Mouse (Mus musculus) small intestine, adult 2 months (tissue): ENCODE data around the gene Phactr1. TPM values are rescaled to one million over a fixed set of nuclear protein-coding genes. Genes with fewer than 3 reads are reported as not detected.

Experiments
- H3K27ac ChIP-seq: fragments of 200-500 bp; 2 replicates; pipeline ENCODE4 v1.5.1; 2012; ENCODE audit warnings: low read depth, low read length, control low read depth, inconsistent platforms; ENCODE audit not compliant: insufficient read depth
- H3K27me3 ChIP-seq: fragments of 200-500 bp; 2 replicates; pipeline ENCODE4 v1.6.1; 2012; ENCODE audit warnings: mild to moderate bottlenecking, moderate library complexity, low read length, inconsistent platforms; ENCODE audit not compliant: control insufficient read depth, insufficient read depth
- H3K36me3 ChIP-seq: fragments of 200-500 bp; 2 replicates; pipeline ENCODE4 v1.6.1; 2012; ENCODE audit warnings: mild to moderate bottlenecking, low read length, control low read depth, inconsistent platforms; ENCODE audit not compliant: control insufficient read depth, insufficient read depth
- H3K4me1 ChIP-seq: fragments of 200-500 bp; 2 replicates; pipeline ENCODE4 v1.6.1; 2012; ENCODE audit warnings: low read length, inconsistent platforms, mixed read lengths; ENCODE audit not compliant: control insufficient read depth, insufficient read depth, insufficient read length
- H3K4me3 ChIP-seq: fragments of 200-500 bp; 2 replicates; pipeline ENCODE4 v1.5.1; 2012; ENCODE audit warnings: low read depth, mild to moderate bottlenecking, control low read depth, inconsistent platforms, low read length, moderate library complexity
- CTCF ChIP-seq: fragments of 200-500 bp; IDR thresholded peaks from 2 replicates; pipeline ENCODE4 v1.5.1; 2012; ENCODE audit warnings: low read depth, mild to moderate bottlenecking, control low read depth, inconsistent platforms, low read length, moderate library complexity, mixed read lengths; ENCODE audit not compliant: insufficient replicate concordance, insufficient read length; ENCODE audit errors: extremely low read depth
- POLR2A ChIP-seq: fragments of 200-500 bp; IDR thresholded peaks from 2 replicates; pipeline ENCODE4 v1.6.1; 2012; ENCODE audit warnings: low read depth, mild to moderate bottlenecking, control low read depth, inconsistent platforms, low read length, moderate library complexity
- WGBS: fragments of 180-500 bp; shearing (Covaris S2); methylation state at CpG from one replicate; pipeline ENCODE4 v1.1.7; 2018; 5-methylcytosine and 5-hydroxymethylcytosine counted together
- polyA plus RNA-seq: library from polyadenylated mRNA; depleted of rRNA; stranded (reverse); fragments of >200 nt; gene quantifications from 2 replicates; pipeline ENCODE4 v1.2.3, GENCODE M21; 2012

The Phactr1 gene
- polyA plus RNA-seq, 1 experiment, result 0.43 TPM

GRCm38 (mm10) chr13:42866162-42866941, 185.9 kb downstream of the Phactr1 start:
- no peak overlapping the region for H3K27ac ChIP-seq
- 0 out of 2 replicates have a peak, but pooled peaks cover 3% of the 10 kb centered on the region for H3K4me1 ChIP-seq
- peak overlapping the region; percentile 72 for H3K4me3 ChIP-seq
- no peak for TF ChIP-seq CTCF
- TF ChIP-seq POLR2A, result no peak
- H3K27me3 ChIP-seq, result no peaks in the 10 kb centered on the region
- no peaks in the 10 kb centered on the region for H3K36me3 ChIP-seq
- WGBS, result 5% methylated on average over 21 of the region's 21 CpGs

- TF ChIP-seq CTCF (no peak), POLR2A (no peak)
- 0 out of 2 replicates have a peak, but pooled peaks cover 3% of the 10 kb centered on the region for H3K4me1 ChIP-seq
- H3K4me3 ChIP-seq, result peak overlapping the region; percentile 20; the same call in 1 of the 2 replicates
- no peak overlapping the region for H3K27ac ChIP-seq
- no peaks in the 10 kb centered on the region for H3K36me3 ChIP-seq
- 18% methylated on average over 6 of the region's 6 CpGs for WGBS
- H3K27me3 ChIP-seq, result no peaks in the 10 kb centered on the region
Measured at GRCm38 (mm10) chr13:42867026-42867425, 186.6 kb downstream of the Phactr1 start.

- no peaks in the 10 kb centered on the region for H3K27me3 ChIP-seq
- no peaks in the 10 kb centered on the region for H3K36me3 ChIP-seq
Measured at GRCm38 (mm10) chr13:42872125-42872524, 191.7 kb downstream of the Phactr1 start.

GRCm38 (mm10) chr13:42878346-42878745, 197.9 kb downstream of the Phactr1 start:
- no peaks in the 10 kb centered on the region for H3K27me3 ChIP-seq
- no peak overlapping the region for H3K27ac ChIP-seq
- no peak for TF ChIP-seq POLR2A
- no peak for TF ChIP-seq CTCF
- no peaks in the 10 kb centered on the region for H3K4me1 ChIP-seq
- H3K36me3 ChIP-seq, result no peaks in the 10 kb centered on the region
- no peak overlapping the region for H3K4me3 ChIP-seq
- WGBS, result 44% methylated on average over 2 of the region's 2 CpGs

More at GRCm38 (mm10) chr13:42872125-42872524, 191.7 kb downstream of the Phactr1 start:
- WGBS, result 39% methylated on average over 1 of the region's 1 CpGs
- Histone ChIP-seq H3K4me1 (no peaks in the 10 kb centered on the region), H3K4me3 (no peak overlapping the region), H3K27ac (no peak overlapping the region)
- no peak for TF ChIP-seq POLR2A
- TF ChIP-seq CTCF, result no peak

- no peaks in the 10 kb centered on the region for H3K36me3 ChIP-seq
- WGBS, result 37% methylated on average over 14 of the region's 14 CpGs
- H3K27ac ChIP-seq, result peak overlapping the region; percentile 16; the same call in 1 of the 2 replicates
- H3K4me1 ChIP-seq, result no peaks in the 10 kb centered on the region; the same call in 1 of the 2 replicates
- 0 out of 2 replicates have a peak overlapping the region, but pooled peaks have one; percentile 1 for H3K4me3 ChIP-seq
- no peak for TF ChIP-seq CTCF
- no peak for TF ChIP-seq POLR2A
- no peaks in the 10 kb centered on the region for H3K27me3 ChIP-seq
Measured at GRCm38 (mm10) chr13:42884033-42884724, 203.8 kb downstream of the Phactr1 start.

GRCm38 (mm10) chr13:42884725-42885115, 204.3 kb downstream of the Phactr1 start:
- H3K27me3 ChIP-seq, result no peaks in the 10 kb centered on the region
- WGBS, result 46% methylated on average over 1 of the region's 1 CpGs
- no peaks in the 10 kb centered on the region for H3K36me3 ChIP-seq
- TF ChIP-seq CTCF (no peak), POLR2A (no peak)
- H3K4me1 ChIP-seq, result no peaks in the 10 kb centered on the region; the same call in 1 of the 2 replicates
- no peak overlapping the region for H3K27ac ChIP-seq
- H3K4me3 ChIP-seq, result no peak overlapping the region

- Histone ChIP-seq H3K4me3 (no peak overlapping the region), H3K4me1 (no peaks in the 10 kb centered on the region; the same call in 1 of the 2 replicates), H3K27me3 (no peaks in the 10 kb centered on the region), H3K27ac (no peak overlapping the region), H3K36me3 (no peaks in the 10 kb centered on the region)
- 85% methylated on average over 5 of the region's 5 CpGs for WGBS
- TF ChIP-seq POLR2A (no peak), CTCF (no peak)
Measured at GRCm38 (mm10) chr13:42887701-42888100, 207.3 kb downstream of the Phactr1 start.
